Mouse (Mus musculus) ES-E14 (cell line): ENCODE measurements around the gene Ppp1r11. TPM values are rescaled to one million over a fixed set of nuclear protein-coding genes. Genes with fewer than 3 reads are reported as not detected.

Experiments used
- DNase-seq: peaks from one replicate; pipeline ENCODE4 v3.0.0-alpha.2; 2013; ENCODE audit warnings: low read depth, low spot score
- H3K27ac ChIP-seq: 2 replicates; pipeline ENCODE4 v1.5.1; 2012; ENCODE audit warnings: low read depth, mild to moderate bottlenecking, low read length, moderate library complexity, mixed read lengths; ENCODE audit not compliant: poor library complexity, insufficient read depth, severe bottlenecking
- H3K36me3 ChIP-seq: 2 replicates; pipeline ENCODE4 v1.6.1; 2012; ENCODE audit warnings: mild to moderate bottlenecking, low read length, moderate library complexity, mixed read lengths; ENCODE audit not compliant: control insufficient read depth, poor library complexity, insufficient read depth, severe bottlenecking
- H3K4me1 ChIP-seq, 2 experiments: fragments of 150-350 bp in 1 of 2; sonication (generic) in 1 of 2; 2 replicates each; pipeline ENCODE4 v1.6.1; 2012; ENCODE audit warnings: low read length in 2 of 2, mild to moderate bottlenecking in 1 of 2, mixed read lengths in 1 of 2; ENCODE audit not compliant: control insufficient read depth in 2 of 2, insufficient read depth in 2 of 2, poor library complexity in 1 of 2
- H3K4me3 ChIP-seq, 2 experiments: fragments of 150-350 bp in 1 of 2; sonication (generic) in 1 of 2; 2 replicates each; pipeline ENCODE4 v1.5.1; 2012; ENCODE audit warnings: low read length in 2 of 2, low read depth in 1 of 2, mild to moderate bottlenecking in 1 of 2, mixed read lengths in 1 of 2; ENCODE audit not compliant: insufficient read depth in 1 of 2, poor library complexity in 1 of 2, severe bottlenecking in 1 of 2
- H3K9ac ChIP-seq: 2 replicates; pipeline ENCODE4 v1.6.1; 2012; ENCODE audit warnings: low read depth, mild to moderate bottlenecking, low read length, mixed read lengths; ENCODE audit not compliant: poor library complexity, insufficient read depth, severe bottlenecking
- H3K9me3 ChIP-seq: fragments of 150-350 bp; sonication (generic); 2 replicates; pipeline ENCODE4 v1.6.1; 2012; ENCODE audit warnings: low read depth, mild to moderate bottlenecking, low read length; ENCODE audit not compliant: control insufficient read depth, insufficient read depth
- CHD2 ChIP-seq: IDR thresholded peaks from 2 replicates; pipeline ENCODE4 v1.6.1; 2014; ENCODE audit warnings: mild to moderate bottlenecking, low read depth, low read length, inconsistent platforms
- HCFC1 ChIP-seq: IDR thresholded peaks from 2 replicates; pipeline ENCODE4 v1.6.1; 2012; ENCODE audit warnings: low read length, inconsistent platforms, borderline replicate concordance; ENCODE audit not compliant: insufficient read depth
- MAFK ChIP-seq: IDR thresholded peaks from 2 replicates; pipeline ENCODE4 v1.6.1; 2014; ENCODE audit warnings: mild to moderate bottlenecking, low read depth, low read length, inconsistent platforms; ENCODE audit not compliant: insufficient read depth
- ZC3H11A ChIP-seq: IDR thresholded peaks from 2 replicates; pipeline ENCODE4 v1.6.1; 2012; ENCODE audit warnings: low read depth, mild to moderate bottlenecking, inconsistent platforms, low read length, borderline replicate concordance
- ZNF384 ChIP-seq: IDR thresholded peaks from 2 replicates; pipeline ENCODE4 v1.6.1; 2012; ENCODE audit warnings: low read depth, low read length, inconsistent platforms
- in situ Hi-C, 2 experiments: fragments of 600-800 bp; cut with MboI; formaldehyde crosslinking; loops; one replicate each; pipeline ENCODE4 v1.15.1; 2025; ENCODE audit warnings: low sequenced_read_pairs in 2 of 2, inconsistent platforms in 1 of 2; ENCODE audit not compliant: unreplicated experiment in 2 of 2
- total RNA-seq: library from RNA; depleted of rRNA; stranded (reverse); fragments of 300-350 nt; gene quantifications from 2 replicates; pipeline ENCODE4 v1.2.3, GENCODE M21; 2012

Ppp1r11 gene
- total RNA-seq, 1 experiment, result 108 TPM

DNA sequence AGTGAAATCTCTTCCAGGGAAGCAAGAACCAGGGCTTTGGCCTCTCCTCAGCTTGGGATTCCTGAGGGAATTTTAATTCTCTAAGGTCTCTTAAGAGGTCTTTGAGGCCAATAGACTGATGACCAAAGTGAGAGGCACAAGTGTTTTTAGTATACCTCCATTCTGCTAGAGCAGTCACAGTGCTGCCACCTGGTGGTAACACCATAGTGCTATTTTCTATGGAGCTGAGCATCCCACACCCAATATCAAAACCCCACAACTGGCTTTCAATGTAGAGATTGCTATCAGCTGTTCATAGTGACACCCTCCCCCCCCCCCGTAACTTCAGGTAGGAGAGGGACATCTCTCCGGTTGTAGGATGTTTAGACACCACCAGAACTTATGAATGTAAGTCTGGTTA, 37.4 kb downstream of the Ppp1r11 start:
- Histone ChIP-seq H3K4me3 (no peak overlapping the region), H3K36me3 (no peaks in the 10 kb centered on the region), H3K9ac (no peak overlapping the region), H3K9me3 (no peaks in the 10 kb centered on the region), H3K27ac (no peak overlapping the region), H3K4me1 (peaks cover 0 to 6% of the 10 kb centered on the region in 2 experiments; a peak in 2 of 4 replicates)
- TF ChIP-seq HCFC1 (no peak), ZNF384 (no peak), ZC3H11A (no peak), MAFK (no peak), CHD2 (no peak)
- DNase-seq, result peak; percentile 74
- in situ Hi-C loops, result no loop called here

- no peak overlapping the region for H3K4me3 ChIP-seq
- no peaks in the 10 kb centered on the region for H3K9me3 ChIP-seq
- H3K36me3 ChIP-seq, result no peaks in the 10 kb centered on the region
- TF ChIP-seq MAFK (no peak), ZC3H11A (no peak), HCFC1 (no peak), ZNF384 (no peak), CHD2 (no peak)
- H3K9ac ChIP-seq, result no peak overlapping the region
- no peak for DNase-seq
- H3K4me1 ChIP-seq, result peaks cover 0 to 6% of the 10 kb centered on the region in 2 experiments; a peak in 2 of 4 replicates
- in situ Hi-C loops, result no loop called here
- no peak overlapping the region for H3K27ac ChIP-seq
These were observed 39.5 kb downstream of the Ppp1r11 start for GRCm38 (mm10) chr17:36912031-36912430.

DNA sequence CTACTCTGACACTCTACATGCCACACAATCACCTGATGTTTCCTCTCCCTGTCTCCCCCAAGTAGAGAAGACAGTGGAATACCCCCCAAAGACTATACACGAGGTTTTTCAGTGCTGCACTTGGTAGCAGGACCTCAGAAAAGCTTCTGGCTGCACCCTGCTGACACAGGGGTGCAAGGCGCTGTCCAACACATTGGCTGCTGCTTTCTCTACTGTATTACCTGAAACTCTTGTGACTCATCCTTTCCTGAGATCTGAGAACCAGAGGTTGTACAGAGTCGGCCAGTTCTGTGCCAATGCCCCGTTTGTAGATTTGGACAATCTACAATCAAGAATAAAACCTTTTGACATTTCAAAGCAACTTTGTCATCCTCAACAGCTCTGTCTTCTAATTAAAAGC, 41.7 kb downstream of the Ppp1r11 start:
- in situ Hi-C loops, result no loop called here
- H3K4me1 ChIP-seq, result peaks cover 0 to 5% of the 10 kb centered on the region in 2 experiments; a peak in 1 of 4 replicates
- no peak overlapping the region for H3K27ac ChIP-seq
- no peaks in the 10 kb centered on the region for H3K36me3 ChIP-seq
- no peak for DNase-seq
- H3K9ac ChIP-seq, result no peak overlapping the region
- TF ChIP-seq MAFK, result 0 out of 2 replicates have a peak, but pooled peaks have one; percentile 30
- TF ChIP-seq ZNF384, result no peak
- no peak for TF ChIP-seq ZC3H11A
- TF ChIP-seq HCFC1, result no peak
- TF ChIP-seq CHD2, result no peak
- no peak overlapping the region for H3K4me3 ChIP-seq
- H3K9me3 ChIP-seq, result no peaks in the 10 kb centered on the region

DNA sequence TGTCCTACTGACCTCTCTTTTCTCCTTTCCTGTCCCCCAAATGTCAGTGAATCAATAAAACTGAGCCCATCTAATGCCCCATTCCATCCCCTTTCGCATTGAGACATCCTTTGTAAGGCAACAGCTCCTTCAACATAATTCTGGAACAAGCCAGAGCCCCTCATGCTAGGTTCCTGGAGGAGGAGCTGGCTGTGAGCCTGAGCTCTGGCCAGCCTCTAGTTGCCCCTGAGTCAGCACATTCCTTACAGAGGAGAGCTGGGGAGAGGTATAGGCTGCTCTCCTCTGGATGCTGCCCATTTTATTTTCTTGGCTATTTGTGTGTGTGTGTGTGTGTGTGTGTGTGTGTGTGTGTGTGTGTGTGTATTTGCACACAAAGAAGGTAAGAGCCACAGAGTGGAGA, 43.3 kb downstream of the Ppp1r11 start:
- Histone ChIP-seq H3K9me3 (no peaks in the 10 kb centered on the region), H3K9ac (no peak overlapping the region), H3K36me3 (no peaks in the 10 kb centered on the region), H3K27ac (no peak overlapping the region), H3K4me3 (no peak overlapping the region), H3K4me1 (peaks cover 3 to 5% of the 10 kb centered on the region in 2 experiments; a peak in 2 of 4 replicates)
- TF ChIP-seq HCFC1 (no peak), ZNF384 (no peak), ZC3H11A (no peak), MAFK (peak; percentile 92)
- in situ Hi-C loops, result no loop called here
- no peak for DNase-seq

GRCm38 (mm10) chr17:36903651-36904050, 47.9 kb downstream of the Ppp1r11 start:
- in situ Hi-C loops, result no loop called here
- TF ChIP-seq HCFC1, result no peak
- no peak for TF ChIP-seq MAFK
- TF ChIP-seq CHD2, result no peak
- no peak for TF ChIP-seq ZC3H11A
- TF ChIP-seq ZNF384, result no peak
- DNase-seq, result no peak
- Histone ChIP-seq H3K36me3 (no peaks in the 10 kb centered on the region), H3K4me3 (no peak overlapping the region), H3K9me3 (no peaks in the 10 kb centered on the region), H3K27ac (no peak overlapping the region), H3K4me1 (peaks cover 3 to 4% of the 10 kb centered on the region in 2 experiments; a peak in 2 of 4 replicates), H3K9ac (no peak overlapping the region)
